8 mouse cellular contexts compared by ENCODE assay signal in the genomic region with DNA sequence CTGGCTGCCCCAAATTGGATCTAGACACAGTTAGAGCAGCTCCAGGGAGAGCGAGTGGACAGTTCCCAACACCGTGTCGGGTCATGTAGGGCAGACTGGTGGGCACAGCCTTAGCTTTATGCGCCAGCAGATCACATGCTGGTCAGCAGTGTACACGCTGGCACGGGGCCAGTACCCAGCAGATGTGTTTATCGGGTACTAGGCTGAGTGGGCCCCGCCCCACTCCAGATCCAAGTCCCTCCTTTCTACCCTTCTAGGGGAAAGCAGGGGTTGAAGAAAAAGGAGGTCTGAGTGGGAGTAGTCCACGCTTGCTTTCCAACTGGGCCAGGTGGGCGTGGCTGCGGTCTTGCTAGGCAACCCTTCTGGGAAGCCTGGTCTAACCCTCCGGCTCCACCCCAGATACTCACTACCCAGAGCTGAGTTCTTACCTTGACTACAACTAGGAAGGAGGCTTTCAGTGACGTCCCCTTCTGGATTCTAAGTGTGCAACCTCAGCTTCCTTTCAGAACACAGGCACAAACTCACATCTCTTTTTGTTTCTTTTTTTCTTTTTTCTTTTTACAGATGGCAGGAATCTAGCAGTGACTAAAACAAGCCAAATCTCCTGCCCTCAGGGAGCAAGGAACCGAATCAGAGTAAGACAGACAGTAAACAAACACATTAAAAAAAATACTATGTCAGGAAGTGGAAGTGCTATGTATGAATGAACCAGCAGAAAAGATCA. TPM values are rescaled to one million over a fixed set of nuclear protein-coding genes. Genes with fewer than 3 reads are reported as not detected.
DNase-seq lines count a peak whose midpoint lies in the region; ATAC-seq and TF ChIP-seq lines count a peak whose summit lies in the region.

No protein-coding gene starts in this region.

- dilution Hi-C loops in CH12.LX (cut with MboI; ENCODE audit: extremely low pct_ligation_motif_present, extremely low pct_unique_long_range_greater_than_20kb, low sequenced_read_pairs): no loop called here

- no peak; the same call in none of the 2 replicates for TF ChIP-seq RAD21 in CH12.LX (IDR thresholded peaks at IDR 0.05; ENCODE audit: low read depth, low read length)

- H3K36me3 ChIP-seq in CH12.LX (replicated peaks in 1 of 2; ENCODE audit: control insufficient read depth in 1 of 2, insufficient read depth in 1 of 2, low read length in 1 of 2): peaks cover 0 to 6% of the 10 kb centered on the region in 2 experiments
- no peaks in the 10 kb centered on the region for H3K36me3 ChIP-seq in forebrain, embryonic 11.5 days (ENCODE audit: control insufficient read depth, insufficient read depth, low read length)
- H3K36me3 ChIP-seq in heart, postnatal 0 days (replicated peaks; ENCODE audit: control insufficient read depth, insufficient read depth, low read length): no peaks in the 10 kb centered on the region
- H3K36me3 ChIP-seq in lung, embryonic 14.5 days (ENCODE audit: insufficient read depth): no peaks in the 10 kb centered on the region
- H3K36me3 ChIP-seq in neural tube, embryonic 15.5 days: no peaks in the 10 kb centered on the region

- H3K27me3 ChIP-seq in CH12.LX (replicated peaks): no peaks in the 10 kb centered on the region
- no peaks in the 10 kb centered on the region for H3K27me3 ChIP-seq in forebrain, embryonic 11.5 days (ENCODE audit: control insufficient read depth, insufficient read depth, low read length)
- no peaks in the 10 kb centered on the region for H3K27me3 ChIP-seq in heart, postnatal 0 days (ENCODE audit: control insufficient read depth, insufficient read depth, low read length)
- H3K27me3 ChIP-seq in lung, embryonic 14.5 days (ENCODE audit: insufficient read depth, low read length): no peaks in the 10 kb centered on the region
- no peaks in the 10 kb centered on the region for H3K27me3 ChIP-seq in neural tube, embryonic 15.5 days (replicated peaks)

- peak; percentile 62 for ATAC-seq in forebrain, embryonic 11.5 days (replicated peaks; ENCODE audit: low FRiP score)
- ATAC-seq in heart, postnatal 0 days (ENCODE audit: insufficient read depth, low read depth): peak; percentile 83
- peak; percentile 51 for ATAC-seq in lung, embryonic 14.5 days (ENCODE audit: insufficient read depth)
- ATAC-seq in neural tube, embryonic 15.5 days (ENCODE audit: low FRiP score): peak; percentile 47

- peak; percentile 53 for TF ChIP-seq POLR2A in CH12.LX (IDR thresholded peaks at IDR 0.05; ENCODE audit: low read depth, low read length)
- TF ChIP-seq POLR2A in brain, embryonic 14.5 days (IDR thresholded peaks at IDR 0.05; ENCODE audit: borderline replicate concordance, extremely low read depth, insufficient read depth, insufficient read length, poor library complexity, severe bottlenecking): no peak

- H3K9me3 ChIP-seq in CH12.LX (replicated peaks; ENCODE audit: low read length): peaks cover 3% of the 10 kb centered on the region
- no peaks in the 10 kb centered on the region for H3K9me3 ChIP-seq in forebrain, embryonic 11.5 days (ENCODE audit: control insufficient read depth, low read length)
- no peaks in the 10 kb centered on the region for H3K9me3 ChIP-seq in heart, postnatal 0 days (replicated peaks; ENCODE audit: control insufficient read depth, low read length)
- no peaks in the 10 kb centered on the region for H3K9me3 ChIP-seq in lung, embryonic 14.5 days (ENCODE audit: low read depth, low read length)
- H3K9me3 ChIP-seq in neural tube, embryonic 15.5 days (replicated peaks): no peaks in the 10 kb centered on the region

- 0 out of 4 replicates have a peak, but pooled peaks of 1 of the 2 experiments have one; percentile 2 for TF ChIP-seq CTCF in CH12.LX (conservative IDR thresholded peaks at IDR 0.05 in 1 of 2, IDR thresholded peaks at IDR 0.05 in 1 of 2; ENCODE audit: low read depth in 2 of 2, low read length in 2 of 2)
- no peak for TF ChIP-seq CTCF in brain, embryonic 14.5 days (IDR thresholded peaks at IDR 0.05; ENCODE audit: borderline replicate concordance, extremely low read depth, insufficient read depth, insufficient read length)
- TF ChIP-seq CTCF in heart, postnatal 0 days (IDR thresholded peaks at IDR 0.05; ENCODE audit: low read depth): no peak
- no peak for TF ChIP-seq CTCF in lung, embryonic 14.5 days (IDR thresholded peaks at IDR 0.05; ENCODE audit: low read depth)

- H3K27ac ChIP-seq in CH12.LX (ENCODE audit: insufficient read depth, low read depth): peak overlapping the region; percentile 100
- peak overlapping the region; percentile 95 for H3K27ac ChIP-seq in forebrain, embryonic 11.5 days (ENCODE audit: low read depth, low read length)
- H3K27ac ChIP-seq in heart, postnatal 0 days (ENCODE audit: low read depth): peak overlapping the region; percentile 98
- H3K27ac ChIP-seq in lung, embryonic 14.5 days (ENCODE audit: low read depth): peak overlapping the region; percentile 99
- peak overlapping the region; percentile 97 for H3K27ac ChIP-seq in neural tube, embryonic 15.5 days (replicated peaks)

- DNase-seq in CH12.LX (ENCODE audit: extremely low read depth): peak; percentile 89
- DNase-seq in brain, embryonic 14.5 days (ENCODE audit: low read depth): peak; percentile 93
- DNase-seq in forebrain, embryonic 11.5 days (ENCODE audit: low spot score): peak; percentile 86
- DNase-seq in heart, postnatal 0 days (ENCODE audit: low spot score): peak; percentile 97
- DNase-seq in kidney, postnatal 25 days: peak; percentile 97
- DNase-seq in lung, embryonic 14.5 days: peak; percentile 88
- peak; percentile 80 for DNase-seq in testis, postnatal 14 days (ENCODE audit: low spot score)

- H3K9ac ChIP-seq in CH12.LX (ENCODE audit: insufficient read depth, low read depth): peak overlapping the region; percentile 27; the same call in 1 of the 2 replicates
- peak overlapping the region; percentile 45 for H3K9ac ChIP-seq in forebrain, embryonic 11.5 days (ENCODE audit: low read length)
- H3K9ac ChIP-seq in heart, postnatal 0 days (replicated peaks; ENCODE audit: low read depth, low read length): peak overlapping the region; percentile 43
- no peak overlapping the region for H3K9ac ChIP-seq in lung, embryonic 14.5 days
- no peak overlapping the region for H3K9ac ChIP-seq in neural tube, embryonic 15.5 days (replicated peaks)

- peaks cover 20 to 66% of the 10 kb centered on the region in 2 experiments for H3K4me1 ChIP-seq in CH12.LX (ENCODE audit: control insufficient read depth in 1 of 2, insufficient read depth in 2 of 2)
- H3K4me1 ChIP-seq in forebrain, embryonic 11.5 days (replicated peaks; ENCODE audit: control insufficient read depth, insufficient read depth, low read length): peaks cover 26% of the 10 kb centered on the region
- peaks cover 57% of the 10 kb centered on the region for H3K4me1 ChIP-seq in heart, postnatal 0 days (ENCODE audit: control insufficient read depth, insufficient read depth)
- H3K4me1 ChIP-seq in lung, embryonic 14.5 days (ENCODE audit: insufficient read depth): peaks cover 36% of the 10 kb centered on the region
- H3K4me1 ChIP-seq in neural tube, embryonic 15.5 days: peaks cover 63% of the 10 kb centered on the region

- in situ Hi-C loops in CH12.LX (cut with MboI; ENCODE audit: low pct_ligation_motif_present, low pct_unique_long_range_greater_than_20kb, low sequenced_read_pairs): no loop called here

- peak overlapping the region; percentile 16 to 40 (median 31) for H3K4me3 ChIP-seq in CH12.LX (replicated peaks in 1 of 3; ENCODE audit: low read depth in 2 of 3, low read length in 2 of 3, poor library complexity in 1 of 3)
- no peak overlapping the region; the same call in 1 of the 2 replicates for H3K4me3 ChIP-seq in forebrain, embryonic 11.5 days (ENCODE audit: low read depth, low read length)
- H3K4me3 ChIP-seq in heart, postnatal 0 days (ENCODE audit: low read depth, low read length): no peak overlapping the region
- H3K4me3 ChIP-seq in lung, embryonic 14.5 days (ENCODE audit: low read depth, low read length): no peak overlapping the region
- H3K4me3 ChIP-seq in neural tube, embryonic 15.5 days (replicated peaks): no peak overlapping the region

- H3K4me2 ChIP-seq in CH12.LX (ENCODE audit: insufficient read depth, low read depth, poor library complexity, severe bottlenecking): peak overlapping the region; percentile 71
- H3K4me2 ChIP-seq in forebrain, embryonic 11.5 days (ENCODE audit: low read depth, low read length, severe bottlenecking): peak overlapping the region; percentile 37
- peak overlapping the region; percentile 53 for H3K4me2 ChIP-seq in heart, postnatal 0 days (ENCODE audit: low read depth, low read length)
- H3K4me2 ChIP-seq in lung, embryonic 14.5 days: peak overlapping the region; percentile 57
- H3K4me2 ChIP-seq in neural tube, embryonic 15.5 days: peak overlapping the region; percentile 50

- no peaks in the 10 kb centered on the region for H3K79me2 ChIP-seq in CH12.LX (replicated peaks; ENCODE audit: control insufficient read depth, extremely low read depth, insufficient read depth, poor library complexity, severe bottlenecking)

- WGBS in forebrain, embryonic 11.5 days: 5% methylated on average over 14 of the region's 14 CpGs
- 2% methylated on average over 14 of the region's 14 CpGs for WGBS in heart, postnatal 0 days
- WGBS in lung, embryonic 14.5 days: 6% methylated on average over 14 of the region's 14 CpGs
- WGBS in neural tube, embryonic 15.5 days: 7% methylated on average over 14 of the region's 14 CpGs

- TF ChIP-seq EP300 in CH12.LX (IDR thresholded peaks at IDR 0.05; ENCODE audit: low read length): 0 out of 2 replicates have a peak, but pooled peaks have one; percentile 15
- TF ChIP-seq EP300 in heart, postnatal 0 days (IDR thresholded peaks at IDR 0.05; ENCODE audit: low read depth): peak; percentile 97

TF ChIP-seq in CH12.LX, 34 proteins besides CTCF, POLR2A, EP300 and RAD21 (continues in another document):
- TF ChIP-seq E2F4 (IDR thresholded peaks at IDR 0.05; ENCODE audit: insufficient replicate concordance, low read depth, low read length) (no peak), RCOR1 (conservative IDR thresholded peaks at IDR 0.05; ENCODE audit: low read depth, low read length) (no peak), TCF12 (IDR thresholded peaks at IDR 0.05; ENCODE audit: low read depth, low read length) (peak; percentile 56; the same call in 1 of the 2 replicates), MAZ (IDR thresholded peaks at IDR 0.05; ENCODE audit: low read depth, low read length) (peak; percentile 76; the same call in 1 of the 2 replicates), USF1 (IDR thresholded peaks at IDR 0.05; ENCODE audit: low read depth, low read length) (no peak)

RNA-seq across cellular contexts. Expression of a gene that starts 59.6 kb away (rescaled TPM):
- total RNA-seq in CH12.LX (2012; rRNA removed) (19.6 and 21.4 TPM in 2 replicates), CH12.LX (2014; rRNA removed) (7.0 and 8.2 TPM in 2 replicates)
- 10.2 and 12.1 TPM in 2 replicates for polyA plus RNA-seq in CH12.LX (2012; ENCODE audit: insufficient read length, low read depth)
- 77.9 and 97.5 TPM in 2 replicates for polyA plus RNA-seq in brain, embryonic 14.5 days (2012; rRNA removed)
- 40.3 and 42.7 TPM in 2 replicates for polyA plus RNA-seq in forebrain, embryonic 11.5 days (2014; fragmentation: Nextera tagmentation; extraction: Ambion mirVana)
- total RNA-seq in heart, postnatal 0 days (2014; rRNA removed; ENCODE audit: low replicate concordance): 74.0 and 88.5 TPM in 2 replicates
- polyA plus RNA-seq in heart, postnatal 0 days (2015; fragmentation: Nextera tagmentation; extraction: Ambion mirVana): 26.4 and 30.0 TPM in 2 replicates
- polyA plus RNA-seq in lung, embryonic 14.5 days (2014; fragmentation: Nextera tagmentation; extraction: Ambion mirVana): 44.6 and 44.8 TPM in 2 replicates
- polyA plus RNA-seq in neural tube, embryonic 15.5 days (2015; fragmentation: Nextera tagmentation; extraction: Ambion mirVana): 53.3 and 69.9 TPM in 2 replicates

Comparison
In these comparisons a context has a peak if more than half of its experiments do, and no peak if none do; other contexts are left out.
1. H3K4me3 ChIP-seq: peak in CH12.LX (3 of 3); none in forebrain, embryonic 11.5 days (single experiment), heart, postnatal 0 days (single experiment), lung, embryonic 14.5 days (single experiment) and neural tube, embryonic 15.5 days (single experiment).
2. H3K9ac ChIP-seq: peak in CH12.LX (single experiment), forebrain, embryonic 11.5 days (single experiment) and heart, postnatal 0 days (single experiment); none in lung, embryonic 14.5 days (single experiment) and neural tube, embryonic 15.5 days (single experiment).
3. Peak in every context shown above with its lines, with median percentiles within 50 percentile points of each other: DNase-seq, H3K27ac ChIP-seq, H3K4me2 ChIP-seq and ATAC-seq.